Mouse (Mus musculus) mouse embryonic stem cell (cell line): ENCODE measurements around the gene Agbl4.

Experiments used
- in situ Hi-C, 2 experiments: fragments of 300-500 bp; cut with MboI; formaldehyde crosslinking; loops; 1 replicate in 1 of 2; 3 replicates in 1 of 2; pipeline ENCODE4 v1.14.3; 2019 to 2020; ENCODE audit warnings: low sequenced_read_pairs in 2 of 2, low pct_unique_long_range_greater_than_20kb in 1 of 2, mixed read lengths in 1 of 2; ENCODE audit not compliant: unreplicated experiment in 1 of 2

Gene Agbl4

GRCm38 (mm10) chr4:111453275-111453674 is 1055.8 kb downstream of the Agbl4 start:
- in situ Hi-C loops = no loop called here

DNA sequence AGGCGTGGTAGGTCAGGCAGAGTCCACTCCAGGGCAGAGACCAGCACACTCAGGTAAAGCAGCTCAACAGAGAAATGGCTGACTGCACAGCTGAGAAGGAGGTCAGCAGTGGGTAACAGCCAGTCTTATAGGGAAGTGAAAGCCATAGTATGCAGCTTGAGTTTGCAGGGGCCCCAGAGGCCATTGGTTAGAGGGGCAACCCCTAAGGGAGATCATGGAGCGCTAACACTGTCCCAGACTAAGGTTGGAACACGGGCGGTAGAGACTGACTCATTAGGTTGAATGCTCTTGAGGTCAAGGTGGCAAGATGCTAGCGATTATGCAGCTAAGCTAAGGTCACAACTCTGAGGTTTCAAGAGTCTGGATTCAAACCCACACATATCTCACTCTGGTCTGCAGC is 1058.2 kb downstream of the Agbl4 start:
- in situ Hi-C loops = no loop called here

GRCm38 (mm10) chr4:111457568-111457967 is 1060.1 kb downstream of the Agbl4 start:
- in situ Hi-C loops = no loop called here

DNA sequence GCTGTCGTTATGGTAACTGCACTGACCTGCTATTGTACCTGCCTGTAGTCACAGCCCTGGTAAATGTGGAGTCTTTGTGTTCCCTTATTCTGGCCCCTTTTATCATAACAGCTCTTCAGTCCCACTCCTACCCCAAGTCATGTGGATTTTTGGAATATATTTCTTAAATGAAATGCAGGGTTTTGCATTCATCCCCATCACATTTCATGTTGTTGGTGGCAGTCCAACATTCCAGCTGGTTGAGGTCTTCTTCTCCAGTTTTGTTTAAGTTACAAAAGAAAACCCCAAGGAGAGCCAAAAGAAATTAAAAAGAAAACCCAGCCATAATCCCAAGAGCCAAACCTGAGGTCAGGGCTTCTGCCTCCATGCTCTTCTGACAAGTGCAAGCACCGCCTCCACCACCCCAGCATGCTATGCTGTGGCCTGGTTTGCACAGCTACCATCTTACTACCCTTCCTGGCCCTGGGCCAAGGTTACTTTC is 1069.9 kb downstream of the Agbl4 start:
- in situ Hi-C loops = no loop called here

DNA sequence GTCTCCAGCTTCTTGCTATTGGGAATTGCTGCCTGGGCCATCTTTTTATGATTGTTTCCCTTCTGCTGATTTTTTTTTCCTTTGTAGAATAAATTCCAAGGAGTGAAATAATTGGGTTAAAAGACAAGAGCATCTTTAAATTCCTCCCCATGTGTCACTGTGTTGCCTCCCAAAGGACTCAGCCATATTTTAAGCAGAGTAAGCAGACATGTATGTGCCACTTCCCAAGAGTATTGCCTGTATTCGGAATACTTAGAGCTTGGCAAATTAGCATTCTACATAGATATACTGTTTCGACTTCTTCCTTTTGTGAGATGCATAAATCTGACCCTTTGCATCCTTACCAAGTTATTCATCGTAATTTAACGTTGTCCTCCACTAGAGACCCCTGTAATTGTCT is 1070.3 kb downstream of the Agbl4 start:
- in situ Hi-C loops = no loop called here

DNA sequence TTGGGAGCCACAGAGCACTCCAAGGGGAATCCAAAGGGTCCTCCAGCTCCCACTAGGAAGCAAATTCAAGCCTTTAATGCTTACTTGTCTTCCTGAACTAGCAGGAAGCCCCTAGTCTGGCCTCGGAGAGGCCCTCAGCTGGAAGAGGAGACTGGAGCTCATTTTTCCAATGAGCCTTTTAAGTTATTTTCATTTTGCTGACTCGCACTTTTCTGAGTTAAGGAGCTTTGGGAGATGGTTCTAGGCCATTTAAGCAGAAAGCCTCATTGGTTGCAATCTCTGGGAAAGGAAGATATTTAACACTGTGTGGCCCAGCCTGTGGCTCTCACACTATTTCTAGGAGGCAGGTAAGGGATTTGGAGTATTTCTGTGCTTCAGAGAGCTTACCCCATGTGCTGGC is 1072.4 kb downstream of the Agbl4 start:
- in situ Hi-C loops = no loop called here

GRCm38 (mm10) chr4:111471726-111472125 is 1074.3 kb downstream of the Agbl4 start:
- in situ Hi-C loops = no loop called here

- in situ Hi-C loops = no loop called here
Measured at GRCm38 (mm10) chr4:111472511-111472910, 1075.0 kb downstream of the Agbl4 start.

DNA sequence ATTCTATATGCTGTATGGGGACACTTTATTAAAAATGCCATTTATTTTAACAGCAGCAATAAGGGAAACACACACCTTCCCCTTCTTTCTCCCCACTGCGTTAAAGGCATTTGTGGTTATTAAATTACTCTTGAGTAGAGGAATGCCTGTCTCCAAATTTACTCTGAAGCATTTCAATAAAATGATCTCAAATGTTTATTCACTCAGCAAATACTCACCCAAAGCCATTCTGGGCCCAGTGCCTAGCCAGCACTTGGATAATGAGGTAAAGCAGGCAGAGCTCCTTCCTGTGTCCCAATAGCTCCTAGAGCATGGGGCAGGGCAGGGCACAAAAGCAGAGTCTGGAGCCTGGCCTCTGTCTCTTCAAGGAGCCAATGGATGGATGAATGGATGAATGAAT is 1075.6 kb downstream of the Agbl4 start:
- in situ Hi-C loops = no loop called here

DNA sequence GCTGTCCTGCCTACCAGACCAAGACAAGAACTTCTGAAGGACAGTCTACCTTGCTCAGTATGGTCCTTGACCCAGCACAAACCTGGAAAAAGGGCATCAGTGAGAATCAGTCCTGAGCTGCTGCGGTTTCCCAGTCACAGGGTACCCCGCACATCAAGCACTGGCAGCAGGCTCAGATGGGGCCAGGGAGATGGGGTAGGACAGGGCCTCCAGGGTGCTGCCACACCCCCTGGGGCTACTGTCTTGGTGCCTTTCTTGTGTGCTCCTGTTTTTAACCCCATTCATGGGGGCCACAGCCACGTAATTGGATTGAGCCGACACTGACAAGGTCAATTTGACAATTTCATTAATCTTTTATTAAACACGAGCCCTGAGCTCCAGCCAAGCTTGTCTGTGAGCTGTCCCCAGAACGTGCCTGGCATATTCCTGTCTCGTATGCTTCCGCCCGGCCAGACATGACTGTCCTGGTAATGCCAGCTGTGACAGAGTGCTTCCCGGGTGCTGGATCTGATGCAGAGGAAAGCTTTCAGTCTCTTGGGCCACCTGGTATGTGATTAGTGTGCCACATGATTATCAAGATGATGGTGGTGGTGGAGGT is 1078.0 kb downstream of the Agbl4 start:
- in situ Hi-C loops = no loop called here

- in situ Hi-C loops = no loop called here
Measured at GRCm38 (mm10) chr4:111477507-111477906, 1080.0 kb downstream of the Agbl4 start.

DNA sequence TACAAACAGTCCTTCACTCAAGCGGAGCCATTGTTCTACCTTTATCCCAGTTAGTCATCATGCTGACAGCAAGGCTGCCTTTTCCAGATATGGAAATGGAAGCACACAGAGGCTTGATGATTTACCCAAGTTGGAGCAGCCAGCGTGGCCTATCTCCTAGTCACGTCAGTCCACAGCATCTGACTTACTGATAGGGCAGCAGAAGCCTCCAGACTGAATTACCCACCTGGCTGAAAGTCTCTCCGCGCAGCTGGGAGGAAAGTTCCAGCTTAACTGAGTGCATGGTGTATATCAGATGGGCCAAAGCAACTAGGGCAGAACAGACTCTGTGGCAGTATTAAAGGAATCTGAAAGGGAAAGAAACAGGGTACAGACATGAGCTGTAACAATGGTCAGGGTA is 1086.0 kb downstream of the Agbl4 start:
- in situ Hi-C loops = no loop called here

- in situ Hi-C loops = no loop called here
Measured at GRCm38 (mm10) chr4:111485189-111485588, 1087.7 kb downstream of the Agbl4 start.

DNA sequence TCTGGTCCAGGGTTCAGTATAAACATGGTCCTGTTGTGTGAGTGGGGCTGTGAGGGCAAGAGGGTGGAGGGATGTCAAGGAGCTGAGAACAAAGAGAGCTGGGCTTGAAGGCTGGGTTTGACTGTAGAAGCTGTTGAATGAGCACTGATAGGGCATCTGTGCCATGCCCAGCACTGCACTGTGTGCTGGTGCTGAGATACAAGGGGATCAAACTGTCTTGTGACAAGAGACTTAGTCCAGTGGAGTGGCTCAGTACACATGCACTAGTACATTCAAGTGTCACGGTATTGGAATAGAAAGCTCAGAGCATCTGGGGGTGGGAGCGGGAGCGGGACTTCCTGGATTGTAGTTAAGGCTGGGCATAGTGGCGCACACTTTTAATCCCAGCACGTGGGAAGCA is 1088.7 kb downstream of the Agbl4 start:
- in situ Hi-C loops = no loop called here

- in situ Hi-C loops = no loop called here
Measured at GRCm38 (mm10) chr4:111487233-111487843, 1089.9 kb downstream of the Agbl4 start.

DNA sequence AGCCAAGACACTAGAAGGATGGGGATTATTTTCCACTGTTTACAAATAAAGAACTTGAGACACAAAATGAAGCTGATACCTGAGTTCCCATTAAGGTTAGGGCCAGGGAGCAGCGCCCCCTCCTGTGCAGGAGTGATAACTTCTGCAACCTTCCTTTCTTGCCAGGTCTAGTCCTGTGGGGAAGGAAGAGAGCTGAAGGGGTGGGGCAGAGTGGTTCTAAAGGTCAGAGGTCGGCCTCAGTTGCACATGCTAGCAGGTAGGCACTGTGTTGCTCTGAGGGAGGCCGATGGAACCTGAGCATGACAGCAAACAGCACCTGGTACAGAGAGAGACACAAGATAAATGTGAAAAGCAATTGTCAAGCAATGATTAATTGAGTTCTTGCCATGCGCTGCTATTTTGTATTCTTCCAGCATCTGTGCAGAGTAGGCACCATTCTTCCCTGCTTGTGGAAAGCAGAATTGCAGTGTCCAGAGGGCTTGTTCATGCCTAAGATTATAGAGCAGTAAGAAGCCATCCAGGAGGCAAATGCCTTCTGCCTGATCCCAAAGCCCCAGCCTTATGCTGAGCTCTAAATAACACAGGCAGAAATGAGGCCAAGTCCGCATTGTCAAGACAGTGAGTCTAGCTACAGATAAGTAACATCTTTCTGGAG is 1096.4 kb downstream of the Agbl4 start:
- in situ Hi-C loops = loop anchor here in 1 of 2 experiments (10.0 kb wide), 1 partner anchor 131 kb away; no protein-coding TSS in a partner anchor

DNA sequence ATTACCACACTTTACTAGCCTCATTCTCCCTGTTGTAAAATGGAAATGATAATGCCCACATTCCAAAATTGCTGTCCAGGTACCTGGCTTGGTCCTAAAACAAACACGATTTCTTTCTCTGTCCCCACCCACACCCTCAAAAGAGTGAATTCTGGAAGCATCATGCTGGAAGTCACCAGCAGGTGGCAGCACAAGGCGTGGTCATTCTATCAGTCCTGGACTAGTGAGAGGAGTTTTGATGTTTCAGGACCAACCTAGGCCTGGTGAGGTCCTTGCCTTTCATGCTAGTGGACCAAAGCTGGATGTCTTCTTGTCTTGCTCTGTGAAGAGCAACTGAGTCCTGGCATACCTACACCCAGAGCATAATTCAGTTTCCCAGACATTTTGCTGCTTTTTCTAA is 1098.5 kb downstream of the Agbl4 start:
- in situ Hi-C loops = loop anchor here in 1 of 2 experiments (10.0 kb wide), 1 partner anchor 129 kb away; no protein-coding TSS in a partner anchor

DNA sequence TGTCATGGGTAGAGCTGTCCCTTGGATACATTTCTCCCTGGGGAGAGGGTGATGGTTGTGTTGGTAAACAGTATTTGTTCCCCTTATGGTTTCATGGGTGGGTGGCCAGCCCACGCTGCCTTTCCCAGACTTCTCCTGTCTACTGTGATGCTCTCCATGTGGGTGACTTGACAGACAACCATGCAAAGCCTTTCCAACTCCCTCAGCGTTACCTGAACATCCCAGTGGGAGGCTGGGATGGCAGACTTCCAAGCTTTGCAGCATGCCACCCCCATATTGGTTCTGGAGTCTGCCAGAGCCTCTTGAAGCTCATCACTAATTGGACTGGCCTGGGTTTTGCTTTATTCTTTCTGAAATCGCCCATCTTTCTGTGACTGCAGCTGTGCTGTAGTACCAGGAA is 1101.3 kb downstream of the Agbl4 start:
- in situ Hi-C loops = loop anchor here in 1 of 2 experiments (10.0 kb wide), 1 partner anchor 126 kb away; no protein-coding TSS in a partner anchor

- in situ Hi-C loops = loop anchor here in 1 of 2 experiments (10.0 kb wide), 1 partner anchor 123 kb away; no protein-coding TSS in a partner anchor
Measured at GRCm38 (mm10) chr4:111501441-111501840, 1104.0 kb downstream of the Agbl4 start.
